Mouse (Mus musculus) CH12.LX (cell line): ENCODE measurements at regions not wholly inside any gene's neighbourhood (a gene's known extent, or its start where the extent isn't known, plus 50 kb on each side); places are given as distances from the start of the nearest gene placed in this dataset.

Experiments used
- DNase-seq: peaks from one replicate; pipeline ENCODE4 v3.0.0-alpha.2; 2013; ENCODE audit errors: extremely low read depth
- H3K27ac ChIP-seq: 2 replicates; pipeline ENCODE4 v1.5.1; 2012; ENCODE audit warnings: low read depth, mild to moderate bottlenecking, control low read depth, moderate library complexity; ENCODE audit not compliant: insufficient read depth
- H3K27me3 ChIP-seq: replicated peaks from 2 replicates; pipeline ENCODE3; 2012; ENCODE audit warnings: inconsistent platforms
- H3K36me3 ChIP-seq, 2 experiments: replicated peaks in 1 of 2; 2 replicates each; pipeline versions ENCODE3 to v1.6.1; 2012; ENCODE audit warnings: inconsistent platforms in 1 of 2, low read length in 1 of 2, mild to moderate bottlenecking in 1 of 2, mixed read lengths in 1 of 2, moderate library complexity in 1 of 2; ENCODE audit not compliant: control insufficient read depth in 1 of 2, insufficient read depth in 1 of 2
- H3K4me1 ChIP-seq, 2 experiments: 2 replicates each; pipeline ENCODE4 v1.6.1; 2012; ENCODE audit warnings: inconsistent platforms in 1 of 2, moderate library complexity in 1 of 2; ENCODE audit not compliant: insufficient read depth in 2 of 2, control insufficient read depth in 1 of 2
- H3K4me2 ChIP-seq: 2 replicates; pipeline ENCODE4 v1.6.1; 2012; ENCODE audit warnings: low read depth, mild to moderate bottlenecking, control low read depth; ENCODE audit not compliant: poor library complexity, insufficient read depth, severe bottlenecking
- H3K4me3 ChIP-seq, 3 experiments: fragments of 150-350 bp in 1 of 3; sonication (generic) in 1 of 3; replicated peaks in 1 of 3; 2 replicates each; pipeline versions ENCODE3 to v1.5.1; 2011 to 2012; ENCODE audit warnings: low read depth in 2 of 3, low read length in 2 of 3, mild to moderate bottlenecking in 2 of 3, moderate library complexity in 2 of 3, control low read depth in 1 of 3, improper control_type of control experiment in 1 of 3, inconsistent platforms in 1 of 3, mixed read lengths in 1 of 3; ENCODE audit not compliant: poor library complexity in 1 of 3
- H3K79me2 ChIP-seq: replicated peaks from 2 replicates; pipeline ENCODE4 v1.6.1; 2012; ENCODE audit warnings: mild to moderate bottlenecking, moderate library complexity; ENCODE audit not compliant: control insufficient read depth, poor library complexity, insufficient read depth, severe bottlenecking; ENCODE audit errors: extremely low read depth
- H3K9ac ChIP-seq: 2 replicates; pipeline ENCODE4 v1.6.1; 2012; ENCODE audit warnings: low read depth, mild to moderate bottlenecking, control low read depth, moderate library complexity; ENCODE audit not compliant: insufficient read depth
- H3K9me3 ChIP-seq: replicated peaks from 2 replicates; pipeline ENCODE3; 2012; ENCODE audit warnings: low read length, inconsistent platforms, mixed read lengths
- BHLHE40 ChIP-seq: IDR thresholded peaks from 2 replicates; pipeline ENCODE4 v1.6.1; 2011; ENCODE audit warnings: mild to moderate bottlenecking, low read depth, low read length, improper control_type of control experiment
- CHD1 ChIP-seq: IDR thresholded peaks from 2 replicates; pipeline ENCODE4 v1.6.1; 2012; ENCODE audit warnings: low read depth, low read length, improper control_type of control experiment, inconsistent platforms
- CHD2 ChIP-seq: IDR thresholded peaks from 2 replicates; pipeline ENCODE4 v1.6.1; 2011; ENCODE audit warnings: low read length, improper control_type of control experiment
- E2F4 ChIP-seq: IDR thresholded peaks from 2 replicates; pipeline ENCODE4 v1.6.1; 2011; ENCODE audit warnings: low read depth, low read length, improper control_type of control experiment; ENCODE audit not compliant: insufficient replicate concordance
- ELF1 ChIP-seq: IDR thresholded peaks from 2 replicates; pipeline ENCODE4 v1.6.1; 2014; ENCODE audit warnings: low read depth, mild to moderate bottlenecking, inconsistent platforms, low read length, improper control_type of control experiment
- EP300 ChIP-seq: IDR thresholded peaks from 2 replicates; pipeline ENCODE4 v1.6.1; 2011; ENCODE audit warnings: low read length, improper control_type of control experiment
- ETS1 ChIP-seq: conservative IDR thresholded peaks from 2 replicates; pipeline ENCODE4 v1.6.1; 2012; ENCODE audit warnings: low read depth, mild to moderate bottlenecking, inconsistent platforms, low read length, improper control_type of control experiment, moderate library complexity
- GABPA ChIP-seq: IDR thresholded peaks from 2 replicates; pipeline ENCODE4 v1.6.1; 2012; ENCODE audit warnings: low read depth, low read length, improper control_type of control experiment, inconsistent platforms; ENCODE audit not compliant: insufficient replicate concordance
- HCFC1 ChIP-seq: IDR thresholded peaks from 2 replicates; pipeline ENCODE4 v1.6.1; 2012; ENCODE audit warnings: low read depth, mild to moderate bottlenecking, inconsistent platforms, low read length, improper control_type of control experiment
- IRF4 ChIP-seq: IDR thresholded peaks from 2 replicates; pipeline ENCODE4 v1.6.1; 2014; ENCODE audit warnings: low read depth, mild to moderate bottlenecking, inconsistent platforms, low read length, improper control_type of control experiment
- JUN ChIP-seq: IDR thresholded peaks from 2 replicates; pipeline ENCODE4 v1.6.1; 2011; ENCODE audit warnings: low read depth, mild to moderate bottlenecking, low read length, improper control_type of control experiment, moderate library complexity; ENCODE audit not compliant: insufficient read depth
- MAFK ChIP-seq: IDR thresholded peaks from 2 replicates; pipeline ENCODE4 v1.6.1; 2011; ENCODE audit warnings: low read length, improper control_type of control experiment; ENCODE audit not compliant: insufficient replicate concordance
- MAX ChIP-seq: IDR thresholded peaks from 2 replicates; pipeline ENCODE4 v1.6.1; 2011; ENCODE audit warnings: low read length, improper control_type of control experiment
- MAZ ChIP-seq: IDR thresholded peaks from 2 replicates; pipeline ENCODE4 v1.6.1; 2012; ENCODE audit warnings: low read depth, mild to moderate bottlenecking, inconsistent platforms, low read length, improper control_type of control experiment, moderate library complexity
- MEF2A ChIP-seq: IDR thresholded peaks from 2 replicates; pipeline ENCODE4 v1.6.1; 2014; ENCODE audit warnings: low read depth, mild to moderate bottlenecking, inconsistent platforms, low read length, improper control_type of control experiment, borderline replicate concordance
- MXI1 ChIP-seq: IDR thresholded peaks from 2 replicates; pipeline ENCODE4 v1.6.1; 2011; ENCODE audit warnings: mild to moderate bottlenecking, low read depth, low read length, improper control_type of control experiment
- NELFE ChIP-seq: IDR thresholded peaks from 2 replicates; pipeline ENCODE4 v1.6.1; 2011; ENCODE audit warnings: low read depth, low read length, improper control_type of control experiment
- NRF1 ChIP-seq: IDR thresholded peaks from 2 replicates; pipeline ENCODE4 v1.6.1; 2014; ENCODE audit warnings: low read depth, mild to moderate bottlenecking, inconsistent platforms, low read length, improper control_type of control experiment, moderate library complexity
- POLR2A ChIP-seq: IDR thresholded peaks from 2 replicates; pipeline ENCODE4 v1.6.1; 2011; ENCODE audit warnings: low read depth, mild to moderate bottlenecking, improper control_type of control experiment, low read length
- RAD21 ChIP-seq: IDR thresholded peaks from 2 replicates; pipeline ENCODE4 v1.6.1; 2011; ENCODE audit warnings: low read depth, mild to moderate bottlenecking, low read length, improper control_type of control experiment, moderate library complexity
- RCOR1 ChIP-seq: conservative IDR thresholded peaks from 2 replicates; pipeline ENCODE4 v1.6.1; 2012; ENCODE audit warnings: low read depth, mild to moderate bottlenecking, inconsistent platforms, low read length, improper control_type of control experiment
- SIN3A ChIP-seq: IDR thresholded peaks from 2 replicates; pipeline ENCODE4 v1.6.1; 2012; ENCODE audit warnings: low read length, improper control_type of control experiment, inconsistent platforms
- SMC3 ChIP-seq: IDR thresholded peaks from 2 replicates; pipeline ENCODE4 v1.6.1; 2011; ENCODE audit warnings: low read depth, low read length, improper control_type of control experiment
- TCF12 ChIP-seq: IDR thresholded peaks from 2 replicates; pipeline ENCODE4 v1.6.1; 2014; ENCODE audit warnings: low read depth, mild to moderate bottlenecking, inconsistent platforms, low read length, improper control_type of control experiment
- UBTF ChIP-seq: IDR thresholded peaks from 2 replicates; pipeline ENCODE4 v1.6.1; 2012; ENCODE audit warnings: low read depth, mild to moderate bottlenecking, inconsistent platforms, low read length, improper control_type of control experiment, moderate library complexity
- USF1 ChIP-seq: IDR thresholded peaks from 2 replicates; pipeline ENCODE4 v1.6.1; 2014; ENCODE audit warnings: low read depth, mild to moderate bottlenecking, inconsistent platforms, low read length, improper control_type of control experiment
- USF2 ChIP-seq: conservative IDR thresholded peaks from 2 replicates; pipeline ENCODE4 v1.6.1; 2011; ENCODE audit warnings: low read depth, low read length, improper control_type of control experiment
- ZKSCAN1 ChIP-seq: IDR thresholded peaks from 2 replicates; pipeline ENCODE4 v1.6.1; 2012; ENCODE audit warnings: low read depth, inconsistent platforms, low read length, improper control_type of control experiment, borderline replicate concordance
- ZNF384 ChIP-seq: IDR thresholded peaks from 2 replicates; pipeline ENCODE4 v1.6.1; 2012; ENCODE audit warnings: low read depth, low read length, improper control_type of control experiment, inconsistent platforms
- dilution Hi-C: fragments of 300-500 bp; cut with MboI; formaldehyde crosslinking; loops from 2 replicates; pipeline ENCODE4 v1.14.3; 2020; ENCODE audit warnings: low sequenced_read_pairs; ENCODE audit not compliant: extremely low pct_unique_long_range_greater_than_20kb, extremely low pct_ligation_motif_present
- in situ Hi-C: fragments of 300-500 bp; cut with MboI; formaldehyde crosslinking; loops from 3 replicates; pipeline ENCODE4 v1.14.3; 2019; ENCODE audit warnings: low sequenced_read_pairs, low pct_ligation_motif_present, low pct_unique_long_range_greater_than_20kb, mixed read lengths

DNA sequence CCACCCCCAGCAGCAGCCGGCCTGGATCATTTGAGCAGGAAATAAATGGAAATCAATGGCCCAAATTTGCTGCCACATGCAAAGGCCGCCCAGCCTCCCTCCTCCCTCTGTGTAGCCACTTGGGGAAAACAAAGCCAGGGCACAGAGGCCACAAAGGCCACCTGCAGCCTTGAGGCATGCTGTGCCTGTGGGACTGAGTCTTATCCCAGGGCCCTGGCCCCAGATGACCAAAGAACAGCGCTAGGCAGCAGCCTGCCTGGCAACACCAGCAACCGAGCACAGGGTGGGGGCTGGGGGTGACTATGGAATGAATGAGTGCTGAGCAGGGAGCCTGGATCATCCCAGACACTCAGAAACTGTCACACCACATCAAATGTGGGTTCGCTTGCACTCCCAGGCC is 61.2 kb upstream of the Zmiz1 start:
- TF ChIP-seq MXI1 (no peak), NELFE (no peak), GABPA (no peak), JUN (no peak), MAFK (no peak), SMC3 (no peak), MAZ (no peak), EP300 (no peak), RCOR1 (no peak), TCF12 (no peak), MEF2A (no peak), ETS1 (no peak), HCFC1 (no peak), E2F4 (no peak), USF2 (no peak), SIN3A (no peak), USF1 (no peak), IRF4 (no peak)
- TF ChIP-seq, all 38 proteins: peak for 0
- in situ Hi-C loops (no loop called here), dilution Hi-C loops (no loop called here)
- Histone ChIP-seq H3K27ac (no peak overlapping the region), H3K4me1 (peaks cover 25 to 82% of the 10 kb centered on the region in 2 experiments), H3K36me3 (no peaks in the 10 kb centered on the region), H3K27me3 (no peaks in the 10 kb centered on the region), H3K9ac (no peak overlapping the region), H3K79me2 (no peaks in the 10 kb centered on the region), H3K4me3 (no peak overlapping the region), H3K9me3 (no peaks in the 10 kb centered on the region), H3K4me2 (no peak overlapping the region)
- no peak for DNase-seq

DNA sequence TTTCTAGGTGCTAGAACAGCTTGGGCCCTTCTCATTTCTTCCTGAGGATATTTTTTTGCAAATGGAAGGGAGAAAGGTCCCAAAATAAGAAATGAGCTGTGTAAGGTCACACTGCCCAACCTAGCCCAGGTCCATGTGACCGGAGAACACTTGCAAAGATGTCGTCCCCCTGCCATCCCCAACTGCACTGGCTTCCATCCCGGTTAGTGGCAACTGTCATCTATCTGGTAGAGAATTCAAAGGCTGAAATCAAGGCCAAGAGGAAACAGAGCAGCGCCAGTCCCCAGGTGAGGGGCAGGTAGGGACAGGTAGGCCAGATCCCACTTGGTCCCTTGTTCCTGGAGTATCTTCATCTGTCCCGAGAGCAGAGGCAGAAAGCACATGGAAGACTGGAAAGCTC is 60.2 kb upstream of the Zmiz1 start:
- dilution Hi-C loops: no loop called here
- no peak overlapping the region for H3K9ac ChIP-seq
- H3K4me1 ChIP-seq: peaks cover 21 to 83% of the 10 kb centered on the region in 2 experiments

More for the DNA sequence above, 60.2 kb upstream of the Zmiz1 start:
- no peaks in the 10 kb centered on the region for H3K79me2 ChIP-seq
- TF ChIP-seq RAD21: no peak
- TF ChIP-seq SMC3: no peak
- no peak for TF ChIP-seq ZNF384
- no peak for TF ChIP-seq MAX
- no peak for TF ChIP-seq MAFK
- no peak for TF ChIP-seq BHLHE40
- no peak for TF ChIP-seq POLR2A
- no peak for TF ChIP-seq EP300
- TF ChIP-seq IRF4: no peak
- TF ChIP-seq NRF1: no peak
- TF ChIP-seq ZKSCAN1: no peak
- TF ChIP-seq CHD1: no peak
- TF ChIP-seq NELFE: no peak
- TF ChIP-seq UBTF: no peak
- no peak for TF ChIP-seq MEF2A
- TF ChIP-seq SIN3A: no peak
- TF ChIP-seq ELF1: no peak
- TF ChIP-seq JUN: no peak
- TF ChIP-seq CHD2: no peak
- TF ChIP-seq, all 38 proteins: peak for 0
- Histone ChIP-seq H3K4me2 (no peak overlapping the region), H3K4me3 (no peak overlapping the region), H3K27ac (no peak overlapping the region), H3K9me3 (no peaks in the 10 kb centered on the region), H3K36me3 (no peaks in the 10 kb centered on the region), H3K27me3 (no peaks in the 10 kb centered on the region)
- DNase-seq: no peak
- in situ Hi-C loops: no loop called here
